Mouse (Mus musculus): ENCODE results near the gene Fam129b.

GRCm38 (mm10) chr2:32860799-32861198 lies 15.1 kb upstream of the Fam129b start:
- TF ChIP-seq MAFK (IDR thresholded peaks at IDR 0.05; ENCODE audit: insufficient read depth, low read depth, low read length) (no peak), HCFC1 (IDR thresholded peaks at IDR 0.05; ENCODE audit: borderline replicate concordance, insufficient read depth, low read length) (no peak), ZNF384 (IDR thresholded peaks at IDR 0.05; ENCODE audit: low read depth, low read length) (no peak), ZC3H11A (IDR thresholded peaks at IDR 0.05; ENCODE audit: borderline replicate concordance, low read depth, low read length) (no peak), CHD2 (IDR thresholded peaks at IDR 0.05; ENCODE audit: low read depth, low read length) (no peak)
